Mouse (Mus musculus) heart, postnatal 10 days (tissue): ENCODE measurements at regions not wholly inside any gene's neighbourhood (a gene's known extent, or its start where the extent isn't known, plus 50 kb on each side); places are given as distances from the start of the nearest gene placed in this dataset.

Experiments
- DNase-seq, 2 experiments: peaks; one replicate each; pipeline ENCODE4 v3.0.0; 2021
- intact Hi-C: fragments of 180-260 bp; cut with DNase I; formaldehyde crosslinking; loops from one replicate; pipeline ENCODE4 v1.15.1; 2025

GRCm38 (mm10) chr1:90495174-90495573, 107.6 kb upstream of the Cops8 start:
- intact Hi-C loops = loop anchor here (5.0 kb wide), 1 partner anchor 288 kb away; no protein-coding TSS in a partner anchor
- DNase-seq = peak in 1 of 2 experiments; percentile 20

GRCm38 (mm10) chr1:90497568-90497967, 105.2 kb upstream of the Cops8 start:
- intact Hi-C loops = loop anchor here (5.0 kb wide), 1 partner anchor 290 kb away; no protein-coding TSS in a partner anchor

GRCm38 (mm10) chr1:90501373-90501772, 101.4 kb upstream of the Cops8 start:
- peak; percentile 45 to 46 for DNase-seq

More at GRCm38 (mm10) chr1:90497568-90497967, 105.2 kb upstream of the Cops8 start:
- peak; percentile 85 for DNase-seq

GRCm38 (mm10) chr1:90502371-90502770, 100.4 kb upstream of the Cops8 start:
- DNase-seq = no peak
- intact Hi-C loops = no loop called here

More at GRCm38 (mm10) chr1:90501373-90501772, 101.4 kb upstream of the Cops8 start:
- intact Hi-C loops = no loop called here

GRCm38 (mm10) chr1:90502771-90503540, 99.8 kb upstream of the Cops8 start:
- intact Hi-C loops = no loop called here
- DNase-seq = peak; percentile 48 to 49

GRCm38 (mm10) chr1:90504583-90505080, 98.1 kb upstream of the Cops8 start:
- peak; percentile 20 to 36 for DNase-seq
- intact Hi-C loops = no loop called here

GRCm38 (mm10) chr1:90505599-90505998, 97.2 kb upstream of the Cops8 start:
- DNase-seq = no peak
- intact Hi-C loops = no loop called here

GRCm38 (mm10) chr1:90506582-90506981, 96.2 kb upstream of the Cops8 start:
- no peak for DNase-seq
- intact Hi-C loops = no loop called here

- DNase-seq = peak; percentile 29 to 34
Measured at GRCm38 (mm10) chr1:90509371-90509770, 93.4 kb upstream of the Cops8 start.

GRCm38 (mm10) chr1:90513442-90514070, 89.2 kb upstream of the Cops8 start:
- DNase-seq = no peak
- intact Hi-C loops = no loop called here

More at GRCm38 (mm10) chr1:90509371-90509770, 93.4 kb upstream of the Cops8 start:
- intact Hi-C loops = no loop called here

- DNase-seq = no peak
- intact Hi-C loops = no loop called here
Measured at GRCm38 (mm10) chr1:90514176-90514575, 88.6 kb upstream of the Cops8 start.

GRCm38 (mm10) chr1:90518584-90519265, 84.1 kb upstream of the Cops8 start:
- DNase-seq = peak in 1 of 2 experiments; percentile 24
- intact Hi-C loops = no loop called here

GRCm38 (mm10) chr1:90519284-90520275, 83.2 kb upstream of the Cops8 start:
- DNase-seq = no peak
- intact Hi-C loops = no loop called here

- intact Hi-C loops = no loop called here
- peak; percentile 66 for DNase-seq
Measured at GRCm38 (mm10) chr1:90522294-90522693, 80.5 kb upstream of the Cops8 start.

GRCm38 (mm10) chr1:90524641-90525220, 78.0 kb upstream of the Cops8 start:
- intact Hi-C loops = no loop called here
- DNase-seq = no peak

- intact Hi-C loops = no loop called here
- no peak for DNase-seq
Measured at GRCm38 (mm10) chr1:90526311-90526710, 76.5 kb upstream of the Cops8 start.

GRCm38 (mm10) chr1:90527947-90528717, 74.6 kb upstream of the Cops8 start:
- DNase-seq = no peak

GRCm38 (mm10) chr1:90533481-90533880, 69.3 kb upstream of the Cops8 start:
- DNase-seq = no peak
- intact Hi-C loops = no loop called here

More at GRCm38 (mm10) chr1:90527947-90528717, 74.6 kb upstream of the Cops8 start:
- intact Hi-C loops = no loop called here

- no peak for DNase-seq
- intact Hi-C loops = no loop called here
Measured at GRCm38 (mm10) chr1:90536105-90536504, 66.7 kb upstream of the Cops8 start.
